Mouse (Mus musculus): ENCODE data around the gene Ankrd24. TPM values are rescaled to one million over a fixed set of nuclear protein-coding genes. Genes with fewer than 3 reads are reported as not detected.
A peak's percentile ranks its signal among the peaks of the same experiment; 100 is the strongest.
"Not testable (repeated sequence)": the region's sequence is repeated elsewhere in the genome, so short reads cannot be mapped to it uniquely, and the experiment has no call there.

Ankrd24 gene
- polyA plus RNA-seq, 1 experiment from 2014 or later = 14.8 TPM

GRCm38 (mm10) chr10:81646015-81646555 is 17.7 kb downstream of the Ankrd24 start:
- peaks cover 3% of the 10 kb centered on the region; the same call in 1 of the 2 replicates for H3K9me3 ChIP-seq (replicated peaks; ENCODE audit: control insufficient read depth, low read length)
- WGBS = 68% methylated on average over 7 of the region's 7 CpGs
- H3K27me3 ChIP-seq (ENCODE audit: control insufficient read depth, insufficient read depth, low read length) = no peaks in the 10 kb centered on the region
- H3K4me3 ChIP-seq (ENCODE audit: low read length) = no peak overlapping the region
- H3K27ac ChIP-seq (ENCODE audit: low read length) = no peak overlapping the region
- ATAC-seq (replicated peaks; ENCODE audit: extremely low read depth, insufficient read depth, low FRiP score) = no peak
- H3K36me3 ChIP-seq (ENCODE audit: control insufficient read depth, insufficient read depth) = peaks cover 7% of the 10 kb centered on the region; the same call in 1 of the 2 replicates
- H3K4me2 ChIP-seq (ENCODE audit: low read depth, low read length) = no peak overlapping the region
- no peak overlapping the region for H3K9ac ChIP-seq (ENCODE audit: low read length)
- H3K4me1 ChIP-seq (ENCODE audit: control insufficient read depth, insufficient read depth, low read length) = peaks cover 22% of the 10 kb centered on the region

GRCm38 (mm10) chr10:81648803-81649775 is 20.7 kb downstream of the Ankrd24 start, which contains the start of gene Gm10778:
Gene Gm10778, plus strand, starts transcription at chr10:81649059.
- not testable (repeated sequence) for H3K4me1 ChIP-seq (ENCODE audit: control insufficient read depth, insufficient read depth, low read length); H3K27me3 ChIP-seq (ENCODE audit: control insufficient read depth, insufficient read depth, low read length); H3K9me3 ChIP-seq (replicated peaks; ENCODE audit: control insufficient read depth, low read length)
- ATAC-seq (replicated peaks; ENCODE audit: extremely low read depth, insufficient read depth, low FRiP score) = peak; percentile 93
- peaks cover 12% of the 10 kb centered on the region; the same call in 1 of the 2 replicates for H3K36me3 ChIP-seq (ENCODE audit: control insufficient read depth, insufficient read depth)
- peak within 1 kb of the TSS; percentile 80 for H3K9ac ChIP-seq (ENCODE audit: low read length)
- peak within 1 kb of the TSS; percentile 64 for H3K4me3 ChIP-seq (ENCODE audit: low read length)
- H3K27ac ChIP-seq (ENCODE audit: low read length) = peak within 1 kb of the TSS; percentile 77
- peak within 1 kb of the TSS; percentile 71 for H3K4me2 ChIP-seq (ENCODE audit: low read depth, low read length)
- WGBS = 2% methylated on average over 32 of the region's 52 CpGs

- no peak overlapping the region for H3K4me2 ChIP-seq (ENCODE audit: low read depth, low read length)
- peaks cover 29% of the 10 kb centered on the region for H3K9me3 ChIP-seq (replicated peaks; ENCODE audit: control insufficient read depth, low read length)
- H3K27me3 ChIP-seq (ENCODE audit: control insufficient read depth, insufficient read depth, low read length) = no peaks in the 10 kb centered on the region
- ATAC-seq (replicated peaks; ENCODE audit: extremely low read depth, insufficient read depth, low FRiP score) = no peak
- no peak overlapping the region for H3K27ac ChIP-seq (ENCODE audit: low read length)
- H3K36me3 ChIP-seq (ENCODE audit: control insufficient read depth, insufficient read depth) = peaks cover 44% of the 10 kb centered on the region
- 93% methylated on average over 10 of the region's 10 CpGs for WGBS
- no peak overlapping the region for H3K9ac ChIP-seq (ENCODE audit: low read length)
- peaks cover 2% of the 10 kb centered on the region; the same call in 1 of the 2 replicates for H3K4me1 ChIP-seq (ENCODE audit: control insufficient read depth, insufficient read depth, low read length)
- H3K4me3 ChIP-seq (ENCODE audit: low read length) = no peak overlapping the region
Measured at GRCm38 (mm10) chr10:81655178-81655577, 26.8 kb downstream of the Ankrd24 start.

GRCm38 (mm10) chr10:81656174-81656573 is 27.8 kb downstream of the Ankrd24 start:
- Histone ChIP-seq H3K4me1 (ENCODE audit: control insufficient read depth, insufficient read depth, low read length) (no peaks in the 10 kb centered on the region), H3K27ac (ENCODE audit: low read length) (no peak overlapping the region), H3K9ac (ENCODE audit: low read length) (no peak overlapping the region), H3K4me2 (ENCODE audit: low read depth, low read length) (no peak overlapping the region), H3K4me3 (ENCODE audit: low read length) (no peak overlapping the region), H3K9me3 (replicated peaks; ENCODE audit: control insufficient read depth, low read length) (peaks cover 27% of the 10 kb centered on the region), H3K27me3 (ENCODE audit: control insufficient read depth, insufficient read depth, low read length) (no peaks in the 10 kb centered on the region), H3K36me3 (ENCODE audit: control insufficient read depth, insufficient read depth) (peaks cover 37% of the 10 kb centered on the region)
- WGBS = 98% methylated on average over 2 of the region's 2 CpGs
- ATAC-seq (replicated peaks; ENCODE audit: extremely low read depth, insufficient read depth, low FRiP score) = no peak

GRCm38 (mm10) chr10:81687114-81687513 is 58.8 kb downstream of the Ankrd24 start:
- WGBS = no CpG with 5 or more reads among the region's 18 CpGs
- not testable (repeated sequence) for H3K27ac ChIP-seq (ENCODE audit: low read length); ATAC-seq (replicated peaks; ENCODE audit: extremely low read depth, insufficient read depth, low FRiP score); H3K36me3 ChIP-seq (ENCODE audit: control insufficient read depth, insufficient read depth); H3K4me3 ChIP-seq (ENCODE audit: low read length); H3K9me3 ChIP-seq (replicated peaks; ENCODE audit: control insufficient read depth, low read length); H3K4me2 ChIP-seq (ENCODE audit: low read depth, low read length); H3K4me1 ChIP-seq (ENCODE audit: control insufficient read depth, insufficient read depth, low read length); H3K27me3 ChIP-seq (ENCODE audit: control insufficient read depth, insufficient read depth, low read length); H3K9ac ChIP-seq (ENCODE audit: low read length)

Other genes starting within 250 kb of the Ankrd24 start
- gene Dohh, start 244.1 kb upstream of the Ankrd24 start, polyA plus RNA-seq (2015; fragmentation: Nextera tagmentation; extraction: Ambion mirVana) = 83.4 and 86.2 TPM in 2 replicates
- 2.1 and 2.6 TPM in 2 replicates for gene Gm48551, start 244.1 kb upstream of the Ankrd24 start, polyA plus RNA-seq (2015; fragmentation: Nextera tagmentation; extraction: Ambion mirVana)
- 0.55 and 0.83 TPM in 2 replicates for gene Gm48552, start 239.5 kb upstream of the Ankrd24 start, polyA plus RNA-seq (2015; fragmentation: Nextera tagmentation; extraction: Ambion mirVana)
- 5.0 and 9.2 TPM in 2 replicates for gene Smim24, start 235.5 kb upstream of the Ankrd24 start, polyA plus RNA-seq (2015; fragmentation: Nextera tagmentation; extraction: Ambion mirVana)
- gene Nfic, start 172.9 kb upstream of the Ankrd24 start, polyA plus RNA-seq (2015; fragmentation: Nextera tagmentation; extraction: Ambion mirVana) = 54.7 and 61.1 TPM in 2 replicates
- gene Celf5, start 145.8 kb upstream of the Ankrd24 start, polyA plus RNA-seq (2015; fragmentation: Nextera tagmentation; extraction: Ambion mirVana) = 0.24 TPM in 2 replicates
- 55.7 and 59.8 TPM in 2 replicates for gene Ncln, start 132.1 kb upstream of the Ankrd24 start, polyA plus RNA-seq (2015; fragmentation: Nextera tagmentation; extraction: Ambion mirVana)
- 1.5 and 2.1 TPM in 2 replicates for gene S1pr4, start 128.4 kb upstream of the Ankrd24 start, polyA plus RNA-seq (2015; fragmentation: Nextera tagmentation; extraction: Ambion mirVana)
- 1.1 and 1.3 TPM in 2 replicates for gene Gna15, start 104.3 kb upstream of the Ankrd24 start, polyA plus RNA-seq (2015; fragmentation: Nextera tagmentation; extraction: Ambion mirVana)
- 57.4 and 59.7 TPM in 2 replicates for gene Gna11, start 83.3 kb upstream of the Ankrd24 start, polyA plus RNA-seq (2015; fragmentation: Nextera tagmentation; extraction: Ambion mirVana)
- 529 and 769 TPM in 2 replicates for gene Aes, start 69.1 kb upstream of the Ankrd24 start, polyA plus RNA-seq (2015; fragmentation: Nextera tagmentation; extraction: Ambion mirVana)
- 19.5 and 24.5 TPM in 2 replicates for gene Tle2, start 54.0 kb upstream of the Ankrd24 start, polyA plus RNA-seq (2015; fragmentation: Nextera tagmentation; extraction: Ambion mirVana)
- gene Tle6, start 27.5 kb upstream of the Ankrd24 start, polyA plus RNA-seq (2015; fragmentation: Nextera tagmentation; extraction: Ambion mirVana) = 29.6 and 31.0 TPM in 2 replicates
- 1.2 TPM in 2 replicates for gene BC025920, start 22.3 kb upstream of the Ankrd24 start, polyA plus RNA-seq (2015; fragmentation: Nextera tagmentation; extraction: Ambion mirVana)
- 22.9 and 26.0 TPM in 2 replicates for gene Sirt6, start 743 bp upstream of the Ankrd24 start, polyA plus RNA-seq (2015; fragmentation: Nextera tagmentation; extraction: Ambion mirVana)
- 3.2 and 4.0 TPM in 2 replicates for gene Gm10778, start 20.5 kb downstream of the Ankrd24 start, polyA plus RNA-seq (2015; fragmentation: Nextera tagmentation; extraction: Ambion mirVana)
- 10.2 and 11.6 TPM in 2 replicates for gene Zfp433, start 76.3 kb downstream of the Ankrd24 start, polyA plus RNA-seq (2015; fragmentation: Nextera tagmentation; extraction: Ambion mirVana)
- gene Gm3055, start 142.6 kb downstream of the Ankrd24 start, polyA plus RNA-seq (2015; fragmentation: Nextera tagmentation; extraction: Ambion mirVana) = 5.1 and 5.6 TPM in 2 replicates
- 1.7 and 2.5 TPM in 2 replicates for gene Gm4767, start 183.6 kb downstream of the Ankrd24 start, polyA plus RNA-seq (2015; fragmentation: Nextera tagmentation; extraction: Ambion mirVana)
- gene Gm32687, start 235.4 kb downstream of the Ankrd24 start, polyA plus RNA-seq (2015; fragmentation: Nextera tagmentation; extraction: Ambion mirVana) = 5.8 and 6.7 TPM in 2 replicates